Mouse (Mus musculus) G1E (cell line): ENCODE data around the gene Lix1. TPM values are rescaled to one million over a fixed set of nuclear protein-coding genes. Genes with fewer than 3 reads are reported as not detected.
"Not testable (repeated sequence)": the region's sequence is repeated elsewhere in the genome, so short reads cannot be mapped to it uniquely, and the experiment has no call there.

Experiments used
- ATAC-seq: 2 replicates; pipeline ENCODE4 v1.8.0; 2016; ENCODE audit warnings: mild to moderate bottlenecking; ENCODE audit not compliant: insufficient number of reproducible peaks, poor library complexity, low FRiP score, severe bottlenecking; ENCODE audit errors: extremely low read depth
- DNase-seq: peaks from one replicate; pipeline ENCODE4 v3.0.0; 2012; ENCODE audit warnings: low spot score
- H3K27me3 ChIP-seq: 2 replicates; pipeline ENCODE4 v1.6.1; 2012; ENCODE audit warnings: mild to moderate bottlenecking, low read length, inconsistent platforms; ENCODE audit not compliant: insufficient read depth
- H3K36me3 ChIP-seq: replicated peaks from 2 replicates; pipeline ENCODE3; 2012; ENCODE audit warnings: mild to moderate bottlenecking, inconsistent platforms
- H3K4me1 ChIP-seq: 2 replicates; pipeline ENCODE4 v1.6.1; 2012; ENCODE audit warnings: low read depth, low read length, inconsistent platforms, mixed read lengths; ENCODE audit not compliant: insufficient read depth
- H3K4me3 ChIP-seq: 2 replicates; pipeline ENCODE4 v1.5.1; 2012; ENCODE audit warnings: low read depth, mild to moderate bottlenecking, inconsistent platforms, low read length, moderate library complexity, mixed read lengths
- H3K9me3 ChIP-seq: replicated peaks from 2 replicates; pipeline ENCODE4 v1.6.1; 2012; ENCODE audit warnings: inconsistent platforms
- CTCF ChIP-seq: IDR thresholded peaks from 2 replicates; pipeline ENCODE4 v1.5.1; 2012; ENCODE audit warnings: low read depth, low read length, inconsistent platforms, mixed read lengths
- GATA1 ChIP-seq: IDR thresholded peaks from 2 replicates; pipeline ENCODE4 v1.6.1; 2012; ENCODE audit warnings: borderline replicate concordance, low read length, inconsistent platforms, mixed read lengths
- GATA2 ChIP-seq: IDR thresholded peaks from 2 replicates; pipeline ENCODE4 v1.6.1; 2012; ENCODE audit warnings: low read depth, low read length, inconsistent platforms, borderline replicate concordance
- POLR2AphosphoS5 ChIP-seq: IDR thresholded peaks from 2 replicates; pipeline ENCODE4 v1.6.1; 2012; ENCODE audit warnings: low read depth, low read length, inconsistent platforms; ENCODE audit not compliant: insufficient replicate concordance
- TAL1 ChIP-seq: conservative IDR thresholded peaks from 2 replicates; pipeline ENCODE4 v1.6.1; 2012; ENCODE audit warnings: low read depth, low read length, inconsistent platforms, mixed read lengths
- polyA plus RNA-seq: library from polyadenylated mRNA; stranded (reverse); fragments of >175 nt; gene quantifications from 2 replicates; pipeline ENCODE4 v1.2.3, GENCODE M21; 2012
- total RNA-seq, 2 experiments: library from RNA; stranded (forward) in 1 of 2; stranded (reverse) in 1 of 2; fragments of 200-1000 nt in 1 of 2; fragments of >200 nt in 1 of 2; fragmentation: Nextera tagmentation in 1 of 2; gene quantifications; 2 replicates each; pipeline ENCODE4 v1.2.3; 2014 to 2017

Lix1 gene
- total and polyA plus RNA-seq, 3 experiments = 0.16 TPM; not detected in 2

DNA sequence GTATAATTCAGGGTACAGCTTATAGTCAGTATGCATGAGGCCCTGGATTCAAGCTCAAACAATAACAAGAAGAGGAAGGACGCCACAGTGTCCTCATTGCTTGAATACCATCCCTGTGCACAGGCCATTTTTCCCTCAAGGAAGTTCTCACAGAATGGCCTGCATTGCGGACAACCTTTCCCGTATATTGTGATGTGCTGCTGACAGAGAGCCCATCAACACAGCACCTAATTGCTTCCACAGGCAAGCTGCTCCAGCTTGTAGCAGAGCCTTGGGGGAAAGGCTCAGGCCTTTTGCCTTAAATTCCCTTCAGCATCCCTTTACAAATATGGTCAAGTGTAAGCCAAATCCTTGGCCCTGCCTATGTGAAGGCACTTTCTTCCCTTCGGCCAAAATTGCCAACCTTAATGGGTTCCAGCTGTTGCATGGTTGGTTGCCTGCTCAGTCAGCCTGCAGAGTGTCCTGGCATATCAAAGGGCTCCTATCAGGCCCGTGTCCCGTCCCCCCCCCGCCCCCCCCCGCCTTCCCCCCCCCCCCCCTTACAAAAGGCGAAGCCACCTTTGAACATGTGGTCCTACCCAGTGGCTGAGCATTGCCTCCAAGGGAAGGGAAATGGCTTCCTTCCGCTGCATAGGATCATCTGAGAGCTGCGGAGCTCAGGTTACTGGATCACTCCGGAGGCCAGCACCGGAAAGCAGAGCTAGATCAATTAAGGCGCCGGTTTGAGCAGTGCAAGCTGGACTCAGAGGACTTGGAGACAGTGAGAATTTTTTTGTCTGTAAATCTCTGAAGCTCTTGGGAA lies 88.5 kb downstream of the Lix1 start:
- DNase-seq (no peak), ATAC-seq (no peak)
- Histone ChIP-seq H3K4me3 (no peak overlapping the region), H3K4me1 (no peaks in the 10 kb centered on the region), H3K27me3 (no peaks in the 10 kb centered on the region), H3K36me3 (no peaks in the 10 kb centered on the region), H3K9me3 (no peaks in the 10 kb centered on the region)
- TF ChIP-seq GATA1 = no peak
- TF ChIP-seq CTCF = no peak
- TF ChIP-seq GATA2 = no peak
- no peak for TF ChIP-seq TAL1
- no peak for TF ChIP-seq POLR2AphosphoS5

DNA sequence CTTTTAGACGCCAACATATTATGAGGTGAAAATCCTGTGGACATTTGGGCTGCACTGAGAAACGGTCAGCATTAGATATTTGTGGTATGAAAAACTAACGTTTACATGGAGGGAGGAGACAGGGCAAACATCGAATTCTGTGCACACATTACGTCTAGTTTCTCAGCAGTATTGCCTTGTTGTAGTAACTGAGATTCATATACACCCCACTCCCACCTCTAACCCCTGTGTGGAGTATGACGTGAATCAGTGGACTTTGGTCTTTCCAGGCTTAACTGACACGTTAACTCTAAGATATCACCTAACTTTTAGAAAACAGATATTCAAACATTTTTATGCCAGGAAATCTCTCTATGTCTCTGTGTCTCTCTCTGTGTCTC lies 89.1 kb downstream of the Lix1 start:
- DNase-seq (no peak), ATAC-seq (no peak)
- no peaks in the 10 kb centered on the region for H3K4me1 ChIP-seq
- TF ChIP-seq POLR2AphosphoS5 (no peak), CTCF (no peak), TAL1 (no peak), GATA1 (no peak), GATA2 (no peak)
- no peaks in the 10 kb centered on the region for H3K9me3 ChIP-seq
- no peaks in the 10 kb centered on the region for H3K27me3 ChIP-seq
- no peaks in the 10 kb centered on the region for H3K36me3 ChIP-seq
- H3K4me3 ChIP-seq = no peak overlapping the region

DNA sequence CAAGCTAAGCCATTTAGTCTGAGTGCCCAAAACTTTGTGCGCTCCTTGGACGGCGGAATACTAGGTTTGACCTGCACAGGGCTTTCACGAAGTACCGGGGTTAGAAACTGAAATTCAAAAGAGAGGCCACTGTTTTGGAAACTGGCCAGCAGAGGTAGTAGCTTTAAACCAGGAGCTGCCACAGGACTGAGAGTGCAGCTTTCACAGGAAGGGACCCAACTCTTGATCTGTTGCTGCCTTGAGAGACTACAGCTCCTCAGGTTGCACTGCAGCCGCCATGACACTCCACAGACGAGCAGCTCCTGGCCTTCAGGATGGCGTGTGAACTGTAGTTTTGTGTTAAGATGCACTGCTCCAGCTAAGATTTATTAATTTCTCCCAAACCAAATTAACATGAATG lies 89.6 kb downstream of the Lix1 start:
- no peak for DNase-seq
- Histone ChIP-seq H3K36me3 (no peaks in the 10 kb centered on the region), H3K4me3 (no peak overlapping the region), H3K27me3 (no peaks in the 10 kb centered on the region), H3K9me3 (no peaks in the 10 kb centered on the region), H3K4me1 (no peaks in the 10 kb centered on the region)
- TF ChIP-seq CTCF (no peak), GATA2 (no peak), GATA1 (no peak), POLR2AphosphoS5 (no peak), TAL1 (no peak)
- no peak for ATAC-seq

DNA sequence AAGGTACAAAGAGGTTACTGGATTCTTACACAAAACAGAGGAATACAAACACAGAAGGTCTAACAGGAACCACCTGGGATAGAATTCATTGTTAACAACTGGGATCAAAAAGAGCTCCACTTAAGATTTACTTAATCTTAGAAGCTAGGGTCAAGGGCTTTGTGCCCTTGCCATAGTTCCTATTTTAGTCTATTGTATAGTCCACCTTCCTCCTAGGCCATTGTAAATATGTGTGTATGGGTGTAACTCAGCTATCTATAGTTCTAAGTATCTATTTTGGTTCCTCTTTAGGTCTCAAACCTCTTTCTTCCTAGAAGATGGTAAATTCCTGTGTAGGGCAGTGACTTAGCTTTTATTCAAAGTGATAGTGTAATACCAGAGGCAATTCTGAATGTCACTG lies 93.8 kb downstream of the Lix1 start:
- H3K4me3 ChIP-seq, DNase-seq, H3K9me3 ChIP-seq, H3K4me1 ChIP-seq, ATAC-seq, H3K27me3 ChIP-seq, H3K36me3 ChIP-seq: not testable (repeated sequence)

DNA sequence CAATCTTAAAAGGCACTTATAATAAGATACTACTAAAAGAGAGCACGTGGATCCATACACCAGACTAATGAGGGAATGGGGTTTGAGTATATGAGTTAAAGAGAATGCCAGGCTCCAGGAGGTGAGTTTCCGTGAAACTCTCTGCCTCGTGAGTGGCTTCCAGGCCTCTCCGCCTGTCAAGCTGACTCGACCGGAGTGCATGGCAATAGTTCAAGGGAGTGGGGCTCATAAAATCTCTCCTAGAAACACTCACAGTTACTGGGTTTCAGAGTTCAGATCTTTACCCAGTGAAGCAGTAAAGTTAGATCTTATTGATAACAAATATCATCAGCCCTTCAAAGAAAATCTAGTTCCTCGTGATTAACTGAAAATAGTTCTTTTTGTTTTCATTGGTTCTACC lies 94.3 kb downstream of the Lix1 start:
- peaks cover 3% of the 10 kb centered on the region; the same call in 1 of the 2 replicates for H3K27me3 ChIP-seq
- no peaks in the 10 kb centered on the region for H3K36me3 ChIP-seq
- TF ChIP-seq TAL1 (no peak), POLR2AphosphoS5 (no peak), GATA2 (no peak), GATA1 (no peak), CTCF (no peak)
- DNase-seq (no peak), ATAC-seq (no peak)
- no peak overlapping the region for H3K4me3 ChIP-seq
- no peaks in the 10 kb centered on the region for H3K9me3 ChIP-seq
- H3K4me1 ChIP-seq = no peaks in the 10 kb centered on the region

DNA sequence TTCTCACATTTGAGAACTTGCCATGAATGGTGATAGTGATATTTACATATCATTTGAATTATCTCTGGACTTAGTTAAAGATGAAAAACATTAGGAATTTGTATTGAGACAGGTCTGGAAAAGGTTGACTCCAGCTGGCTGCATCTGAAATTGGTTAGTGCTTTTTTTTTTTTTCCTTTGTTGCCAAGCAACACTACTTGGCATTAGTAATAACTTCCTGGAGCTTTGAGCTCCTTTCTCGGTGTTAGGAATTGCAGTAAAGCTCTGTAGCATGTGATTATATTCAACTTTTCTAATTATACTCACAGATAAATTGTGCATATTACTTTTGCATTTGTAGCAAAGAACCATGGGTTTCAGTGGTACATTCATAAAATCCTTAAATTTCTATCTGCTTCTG lies 96.4 kb downstream of the Lix1 start:
- ATAC-seq (no peak), DNase-seq (no peak)
- peaks cover 3% of the 10 kb centered on the region; the same call in 1 of the 2 replicates for H3K27me3 ChIP-seq
- H3K36me3 ChIP-seq = no peaks in the 10 kb centered on the region
- H3K4me1 ChIP-seq = no peaks in the 10 kb centered on the region
- TF ChIP-seq TAL1 (no peak), GATA2 (no peak), GATA1 (no peak), CTCF (no peak), POLR2AphosphoS5 (no peak)
- no peaks in the 10 kb centered on the region for H3K9me3 ChIP-seq
- no peak overlapping the region for H3K4me3 ChIP-seq
